Mouse (Mus musculus) heart, embryonic 11.5 days (tissue): ENCODE results near the gene Cpne1. TPM values are rescaled to one million over a fixed set of nuclear protein-coding genes. Genes with fewer than 3 reads are reported as not detected.

ENCODE experiments used
- ATAC-seq: fragments of 200-750 bp; cut with Nextera tagmentation; replicated peaks from 2 replicates; pipeline ENCODE4 v1.8.0; 2017; ENCODE audit warnings: moderate library complexity; ENCODE audit not compliant: insufficient number of reproducible peaks, low FRiP score, low TSS enrichment
- H3K27ac ChIP-seq: fragments of 300-500 bp; sonication (generic); 2 replicates; pipeline ENCODE4 v1.5.1; 2014; ENCODE audit warnings: mild to moderate bottlenecking, low read depth, low read length
- H3K27me3 ChIP-seq: fragments of 300-500 bp; sonication (generic); 2 replicates; pipeline ENCODE4 v1.6.1; 2014; ENCODE audit warnings: mild to moderate bottlenecking, low read length, mixed read lengths; ENCODE audit not compliant: control insufficient read depth, insufficient read depth
- H3K36me3 ChIP-seq: fragments of 300-500 bp; sonication (generic); 2 replicates; pipeline ENCODE4 v1.6.1; 2014; ENCODE audit warnings: mild to moderate bottlenecking, low read length, moderate library complexity, mixed read lengths; ENCODE audit not compliant: control insufficient read depth, insufficient read depth
- H3K4me1 ChIP-seq: fragments of 300-500 bp; sonication (generic); 2 replicates; pipeline ENCODE4 v1.6.1; 2014; ENCODE audit warnings: low read length; ENCODE audit not compliant: control insufficient read depth, insufficient read depth
- H3K4me2 ChIP-seq: fragments of 300-500 bp; sonication (generic); 2 replicates; pipeline ENCODE4 v1.6.1; 2014; ENCODE audit warnings: mild to moderate bottlenecking, moderate library complexity
- H3K4me3 ChIP-seq: fragments of 300-500 bp; sonication (generic); 2 replicates; pipeline ENCODE4 v1.5.1; 2014; ENCODE audit warnings: low read depth, low read length
- H3K9ac ChIP-seq: fragments of 300-500 bp; sonication (generic); 2 replicates; pipeline ENCODE4 v1.6.1; 2014; ENCODE audit warnings: mild to moderate bottlenecking, low read depth, low read length, moderate library complexity
- H3K9me3 ChIP-seq: fragments of 300-500 bp; sonication (generic); replicated peaks from 2 replicates; pipeline ENCODE4 v1.6.1; 2016; ENCODE audit warnings: low read length; ENCODE audit not compliant: control insufficient read depth
- WGBS: fragments of 180-500 bp; shearing (Covaris S2); extraction: QIAGEN DNeasy Blood & Tissue Kit; methylation state at CpG from one replicate; pipeline ENCODE4 v1.1.7; 2014; ENCODE audit not compliant: insufficient replicate concordance; 5-methylcytosine and 5-hydroxymethylcytosine counted together
- polyA plus RNA-seq: library from polyadenylated mRNA; unstranded; fragments of >200 nt; fragmentation: Nextera tagmentation; extraction: Ambion mirVana; gene quantifications from 2 replicates; pipeline ENCODE4 v1.2.1, GENCODE M21; 2014

The Cpne1 gene
- polyA plus RNA-seq, 1 experiment from 2014 or later, result 29.5 TPM

DNA sequence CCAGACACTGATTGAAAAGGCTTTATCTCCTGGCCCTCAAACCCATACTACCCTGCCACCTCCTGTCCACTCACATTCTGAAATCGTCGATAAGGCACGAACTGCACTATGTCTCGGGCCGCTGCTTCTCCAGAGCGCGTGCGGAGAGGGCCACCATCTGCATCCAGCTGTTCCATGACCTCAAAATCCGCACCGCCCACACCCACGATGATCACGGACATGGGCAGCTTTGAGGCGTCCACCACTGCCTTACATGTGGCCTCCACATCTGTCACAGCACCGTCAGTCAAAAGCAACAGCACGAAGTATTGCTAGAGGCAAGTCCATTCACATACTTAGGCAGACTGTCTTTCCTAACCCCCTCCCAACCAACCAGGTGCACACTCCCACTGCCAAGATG is 38.0 kb downstream of the Cpne1 start:
- no peak overlapping the region for H3K4me2 ChIP-seq
- 94% methylated on average over 15 of the region's 15 CpGs for WGBS

GRCm38 (mm10) chr2:156071236-156071635 is 40.5 kb downstream of the Cpne1 start:
- WGBS, result 93% methylated on average over 10 of the region's 10 CpGs
- Histone ChIP-seq H3K9ac (no peak overlapping the region), H3K27ac (no peak overlapping the region), H3K36me3 (peaks cover 34% of the 10 kb centered on the region), H3K4me2 (no peak overlapping the region), H3K9me3 (no peaks in the 10 kb centered on the region), H3K4me3 (no peak overlapping the region), H3K4me1 (no peaks in the 10 kb centered on the region), H3K27me3 (no peaks in the 10 kb centered on the region)
- ATAC-seq, result no peak

More for the DNA sequence above, 38.0 kb downstream of the Cpne1 start:
- no peak for ATAC-seq
- no peak overlapping the region for H3K4me3 ChIP-seq
- H3K27ac ChIP-seq, result no peak overlapping the region
- H3K9me3 ChIP-seq, result no peaks in the 10 kb centered on the region
- no peaks in the 10 kb centered on the region for H3K27me3 ChIP-seq
- peaks cover 53% of the 10 kb centered on the region for H3K36me3 ChIP-seq
- no peak overlapping the region for H3K9ac ChIP-seq
- H3K4me1 ChIP-seq, result no peaks in the 10 kb centered on the region

- H3K9ac ChIP-seq, result no peak overlapping the region
- peaks cover 12% of the 10 kb centered on the region; the same call in 1 of the 2 replicates for H3K36me3 ChIP-seq
- H3K4me2 ChIP-seq, result no peak overlapping the region
- H3K27ac ChIP-seq, result no peak overlapping the region
- WGBS, result 90% methylated on average over 10 of the region's 10 CpGs
- H3K27me3 ChIP-seq, result no peaks in the 10 kb centered on the region; the same call in 1 of the 2 replicates
- no peaks in the 10 kb centered on the region for H3K9me3 ChIP-seq
- 0 out of 2 replicates have a peak, but pooled peaks cover 4% of the 10 kb centered on the region for H3K4me1 ChIP-seq
- no peak for ATAC-seq
- H3K4me3 ChIP-seq, result no peak overlapping the region
Measured at GRCm38 (mm10) chr2:156067916-156068315, 43.8 kb downstream of the Cpne1 start.

- Histone ChIP-seq H3K36me3 (peaks cover 2% of the 10 kb centered on the region; the same call in 1 of the 2 replicates), H3K4me1 (0 out of 2 replicates have a peak, but pooled peaks cover 4% of the 10 kb centered on the region), H3K27me3 (no peaks in the 10 kb centered on the region; the same call in 1 of the 2 replicates), H3K27ac (no peak overlapping the region), H3K9me3 (no peaks in the 10 kb centered on the region), H3K4me3 (peak overlapping the region; percentile 77), H3K9ac (peak overlapping the region; percentile 85), H3K4me2 (peak overlapping the region; percentile 96)
- 37% methylated on average over 10 of the region's 10 CpGs for WGBS
- ATAC-seq, result peak; percentile 19; the same call in 1 of the 2 replicates
Measured at GRCm38 (mm10) chr2:156066126-156066525, 45.6 kb downstream of the Cpne1 start.

- peak within 1 kb of the TSS; percentile 77 for H3K4me3 ChIP-seq
- peak; percentile 83 for ATAC-seq
- H3K27me3 ChIP-seq, result no peaks in the 10 kb centered on the region; the same call in 1 of the 2 replicates
- no peaks in the 10 kb centered on the region for H3K9me3 ChIP-seq
- H3K4me1 ChIP-seq, result 0 out of 2 replicates have a peak, but pooled peaks cover 4% of the 10 kb centered on the region
- peak within 1 kb of the TSS; percentile 83 for H3K27ac ChIP-seq
- peak within 1 kb of the TSS; percentile 96 for H3K4me2 ChIP-seq
- peak within 1 kb of the TSS; percentile 85 for H3K9ac ChIP-seq
- WGBS, result under 1% methylated on average over 60 of the region's 81 CpGs
- H3K36me3 ChIP-seq, result no peaks in the 10 kb centered on the region
Measured at GRCm38 (mm10) chr2:156065099-156066041, 46.4 kb downstream of the Cpne1 start, which contains the start of gene Spag4. Spag4 (plus strand) TSS chr2:156065175.

DNA sequence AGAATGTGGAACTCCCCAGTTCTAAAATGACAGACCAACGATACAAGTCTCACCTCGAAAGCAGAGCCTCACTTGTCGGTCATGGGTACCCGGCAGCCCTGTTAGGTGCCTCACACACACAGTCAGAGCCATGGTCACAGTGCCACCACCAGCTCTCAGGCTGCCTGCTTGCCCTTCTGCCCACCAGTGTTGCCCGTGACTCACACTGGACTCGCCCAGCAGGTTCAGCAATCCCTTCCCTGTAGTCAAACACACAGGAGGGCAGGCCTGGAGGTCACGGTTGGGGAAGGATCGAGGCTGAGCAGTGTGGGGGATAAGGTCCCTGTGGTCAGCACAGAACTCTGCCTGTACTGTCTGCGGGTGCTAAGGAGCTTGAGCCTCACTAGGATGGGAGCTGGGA is 58.9 kb downstream of the Cpne1 start, which contains the start of gene Fer1l4:
Gene Fer1l4 (minus strand): TSS at position 132 of the 400 bp plus-strand sequence.
- WGBS, result 74% methylated on average over 9 of the region's 9 CpGs
- Histone ChIP-seq H3K27me3 (peaks cover 13% of the 10 kb centered on the region), H3K9ac (no peak within 1 kb of the TSS), H3K4me1 (no peaks in the 10 kb centered on the region), H3K36me3 (no peaks in the 10 kb centered on the region), H3K4me2 (no peak within 1 kb of the TSS), H3K27ac (no peak within 1 kb of the TSS), H3K4me3 (no peak within 1 kb of the TSS), H3K9me3 (no peaks in the 10 kb centered on the region)
- ATAC-seq, result no peak

GRCm38 (mm10) chr2:156047929-156048328 is 63.8 kb downstream of the Cpne1 start:
- H3K27ac ChIP-seq, result no peak overlapping the region
- H3K27me3 ChIP-seq, result peaks cover 24% of the 10 kb centered on the region
- no peak for ATAC-seq
- H3K9me3 ChIP-seq, result no peaks in the 10 kb centered on the region
- no peaks in the 10 kb centered on the region for H3K36me3 ChIP-seq
- H3K4me3 ChIP-seq, result no peak overlapping the region
- peak overlapping the region; percentile 38 for H3K4me2 ChIP-seq
- no peak overlapping the region for H3K9ac ChIP-seq
- H3K4me1 ChIP-seq, result no peaks in the 10 kb centered on the region
- 8% methylated on average over 19 of the region's 19 CpGs for WGBS

DNA sequence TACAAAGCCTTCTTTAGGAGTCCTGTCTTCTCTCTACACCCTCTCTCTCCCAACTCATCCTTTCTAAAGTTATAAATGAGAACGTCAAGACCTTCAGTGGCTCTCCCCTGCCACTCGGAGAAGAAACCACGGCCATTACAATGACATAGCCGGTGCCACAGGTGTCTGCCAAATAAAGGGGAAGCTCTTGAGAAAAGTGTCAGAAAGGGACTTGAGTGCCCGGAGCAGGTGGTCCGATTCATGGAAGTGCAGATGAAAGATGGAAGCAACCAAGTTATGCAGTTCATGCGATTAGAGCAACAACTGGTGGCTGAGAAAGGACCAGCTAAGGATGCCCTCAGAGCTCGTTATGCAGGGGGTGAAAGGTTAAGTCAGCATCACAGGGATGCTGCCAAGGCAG is 68.9 kb downstream of the Cpne1 start:
- H3K27ac ChIP-seq, result no peak overlapping the region
- H3K4me1 ChIP-seq, result no peaks in the 10 kb centered on the region
- peaks cover 12% of the 10 kb centered on the region for H3K27me3 ChIP-seq
- ATAC-seq, result no peak
- no peak overlapping the region for H3K4me3 ChIP-seq
- H3K4me2 ChIP-seq, result no peak overlapping the region
- no peaks in the 10 kb centered on the region for H3K36me3 ChIP-seq
- no peak overlapping the region for H3K9ac ChIP-seq
- 76% methylated on average over 8 of the region's 8 CpGs for WGBS
- no peaks in the 10 kb centered on the region for H3K9me3 ChIP-seq
